Mouse (Mus musculus) effector memory CD4-positive, alpha-beta T cell, adult 5 months (primary cell): ENCODE results near the gene Olfr1330. TPM values are rescaled to one million over a fixed set of nuclear protein-coding genes. Genes with fewer than 3 reads are reported as not detected.

ENCODE experiments used
- polyA plus RNA-seq: library from polyadenylated mRNA; unstranded; fragments of 100-300 nt; shearing (Covaris generic); gene quantifications from one replicate; pipeline ENCODE4 v1.2.1, GENCODE M21; 2017

Gene Olfr1330
- polyA plus RNA-seq, result 0.07 TPM

DNA sequence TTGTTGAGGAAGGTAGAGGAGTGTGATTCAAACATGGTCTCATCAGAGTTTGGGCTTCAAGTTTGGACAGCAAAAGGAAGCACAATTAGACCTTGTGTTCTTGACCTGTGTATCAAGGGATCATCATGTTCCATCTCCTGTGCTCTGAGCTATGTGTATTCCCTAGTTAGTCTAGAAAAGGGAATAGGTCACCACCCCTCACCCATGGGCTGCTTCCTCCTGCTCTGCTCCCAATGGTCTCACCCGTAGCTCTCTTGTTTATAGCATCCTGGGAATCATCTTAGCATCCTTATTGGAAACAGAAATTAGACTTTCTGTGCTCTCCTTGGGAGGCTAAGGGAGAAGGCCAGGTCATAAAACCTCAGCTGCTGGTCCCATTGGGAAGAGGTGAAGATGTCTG lies at the start of gene Olfr1330:
TSS of gene Olfr1330 (plus strand) at position 301 of the 400 bp plus-strand sequence.

DNA sequence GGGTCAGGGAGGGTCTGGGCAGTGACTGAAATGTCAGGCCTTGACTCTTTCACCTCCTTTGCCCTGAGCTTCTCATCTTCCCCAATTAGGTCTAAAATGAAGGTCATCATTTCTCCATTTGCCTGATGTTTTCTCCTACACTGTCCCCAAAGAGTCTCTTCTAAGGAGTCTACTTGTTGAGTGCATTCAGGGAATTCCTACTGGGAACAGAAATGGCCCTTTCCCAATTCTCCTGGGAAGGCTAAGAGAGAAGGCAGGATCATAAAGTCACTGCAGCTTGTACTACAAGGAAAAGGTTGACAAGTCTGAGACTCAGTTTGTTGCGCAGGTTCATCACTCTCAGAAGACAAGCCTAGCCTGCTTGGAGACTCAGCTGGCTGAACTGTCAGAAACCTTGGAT lies 24.0 kb upstream of the Olfr1330 start, which contains the start of gene Olfr1331:
TSS of gene Olfr1331 (plus strand) at position 301 of the 400 bp plus-strand sequence.

DNA sequence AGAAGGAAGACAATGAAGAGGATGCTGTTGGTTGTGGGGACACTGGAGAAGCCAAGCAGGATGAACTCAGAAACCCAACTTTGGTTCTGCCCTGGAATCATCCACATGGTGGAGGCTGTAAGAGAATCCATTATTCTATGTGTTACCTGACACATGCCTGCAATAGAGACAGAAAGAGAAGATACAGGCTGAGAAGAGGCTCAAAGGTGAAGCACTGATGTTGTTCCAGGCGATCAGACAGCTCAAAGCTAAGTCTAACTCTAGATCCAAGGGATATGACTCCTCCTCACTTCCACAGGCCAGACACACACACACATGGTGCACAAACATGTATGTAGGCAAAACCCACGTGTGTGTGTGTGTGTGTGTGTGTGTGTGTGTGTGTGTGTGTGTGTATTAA lies 29.0 kb downstream of the Olfr1330 start, which contains the start of gene Olfr1329:
TSS of gene Olfr1329 (minus strand) at position 101 of the 400 bp plus-strand sequence.

DNA sequence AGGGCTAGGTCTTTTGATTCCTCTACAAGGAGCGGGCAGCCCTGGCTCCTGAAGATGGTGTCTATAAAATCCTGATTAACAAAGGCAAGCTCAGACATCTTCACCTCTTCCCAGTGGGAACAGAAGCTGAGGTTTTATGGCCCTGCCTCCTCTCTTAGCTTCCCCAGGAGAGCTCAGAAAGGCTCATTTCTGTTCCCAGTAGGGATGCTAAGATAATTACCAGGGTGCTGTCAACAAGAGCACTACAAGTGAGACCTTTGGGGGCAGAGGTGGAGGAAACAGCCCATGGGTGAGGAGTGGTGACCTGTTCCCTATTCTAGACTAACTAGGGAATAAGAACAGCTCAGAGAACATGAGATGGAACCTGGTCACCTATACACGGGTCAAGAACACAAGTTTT lies 50.1 kb downstream of the Olfr1330 start, which contains the start of gene Olfr1328:
TSS of gene Olfr1328 (minus strand) at position 101 of the 400 bp plus-strand sequence.

Other genes with a start within 250 kb of the Olfr1330 start
- gene Olfr62, start 229.6 kb upstream of the Olfr1330 start, polyA plus RNA-seq, result not detected
- not detected for gene Olfr1342, start 195.8 kb upstream of the Olfr1330 start, polyA plus RNA-seq
- gene Olfr1341, start 185.1 kb upstream of the Olfr1330 start, polyA plus RNA-seq, result 0.10 TPM
- not detected for gene Olfr1340, start 168.5 kb upstream of the Olfr1330 start, polyA plus RNA-seq
- gene Olfr1339, start 156.4 kb upstream of the Olfr1330 start, polyA plus RNA-seq, result not detected
- gene Olfr1338, start 129.9 kb upstream of the Olfr1330 start, polyA plus RNA-seq, result not detected
- not detected for gene Olfr1337, start 106.0 kb upstream of the Olfr1330 start, polyA plus RNA-seq
- not detected for gene Olfr1335, start 78.7 kb upstream of the Olfr1330 start, polyA plus RNA-seq
- not detected for gene Olfr1333, start 52.3 kb upstream of the Olfr1330 start, polyA plus RNA-seq
- gene Olfr1331, start 23.9 kb upstream of the Olfr1330 start, polyA plus RNA-seq, result 0.32 TPM
- not detected for gene Olfr1329, start 28.9 kb downstream of the Olfr1330 start, polyA plus RNA-seq
- gene Olfr1328, start 50.0 kb downstream of the Olfr1330 start, polyA plus RNA-seq, result not detected
- not detected for gene Lao1, start 73.0 kb downstream of the Olfr1330 start, polyA plus RNA-seq
- gene Slc2a1, start 220.1 kb downstream of the Olfr1330 start, polyA plus RNA-seq, result 84.2 TPM